Mouse (Mus musculus) right cerebral cortex, postnatal 14 days (tissue): ENCODE results near the gene Gpr107.

Experiments
- DNase-seq: peaks from one replicate; pipeline ENCODE4 v3.0.0; 2022

Gpr107 gene

DNA sequence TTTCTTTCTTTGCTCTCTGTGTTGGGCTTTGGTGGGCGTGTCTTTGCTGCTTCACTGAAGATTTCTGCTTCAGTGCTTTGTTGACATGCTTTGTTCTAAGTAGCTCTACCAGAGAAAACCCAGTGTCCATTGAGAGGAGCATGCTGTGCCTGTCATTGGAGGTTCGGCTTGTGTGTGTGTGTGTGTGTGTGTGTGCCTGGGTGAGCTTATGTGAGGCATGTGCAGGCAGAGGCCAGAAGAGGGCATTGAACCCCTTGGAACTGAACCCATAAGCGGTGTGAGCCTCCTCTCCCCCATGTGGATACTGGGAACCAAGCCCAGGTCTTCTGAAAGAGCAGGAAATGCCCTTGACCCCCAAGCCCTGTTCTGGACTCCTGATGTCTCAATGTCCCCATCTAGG lies 101.3 kb downstream of the Gpr107 start:
- DNase-seq, result no peak

DNA sequence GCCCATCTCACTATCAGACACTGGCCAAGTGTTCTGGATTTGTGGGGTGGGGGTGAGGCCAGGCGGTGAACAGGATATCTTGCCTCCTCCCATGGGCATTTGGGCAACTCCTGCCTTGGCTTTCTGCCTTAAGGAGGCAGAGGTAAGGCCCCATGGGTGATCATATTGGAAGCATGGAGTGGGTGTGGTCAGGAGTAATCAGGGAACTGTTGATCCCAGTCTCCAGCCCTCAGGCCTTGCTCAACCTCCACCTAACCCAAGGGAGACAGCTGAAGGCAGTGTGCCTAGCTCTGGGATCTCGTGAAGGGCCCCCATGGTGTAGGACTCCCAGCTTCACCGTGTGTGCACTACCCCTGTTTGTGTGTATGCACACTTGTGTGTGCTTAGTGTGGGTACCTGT lies 102.7 kb downstream of the Gpr107 start:
- DNase-seq, result no peak

DNA sequence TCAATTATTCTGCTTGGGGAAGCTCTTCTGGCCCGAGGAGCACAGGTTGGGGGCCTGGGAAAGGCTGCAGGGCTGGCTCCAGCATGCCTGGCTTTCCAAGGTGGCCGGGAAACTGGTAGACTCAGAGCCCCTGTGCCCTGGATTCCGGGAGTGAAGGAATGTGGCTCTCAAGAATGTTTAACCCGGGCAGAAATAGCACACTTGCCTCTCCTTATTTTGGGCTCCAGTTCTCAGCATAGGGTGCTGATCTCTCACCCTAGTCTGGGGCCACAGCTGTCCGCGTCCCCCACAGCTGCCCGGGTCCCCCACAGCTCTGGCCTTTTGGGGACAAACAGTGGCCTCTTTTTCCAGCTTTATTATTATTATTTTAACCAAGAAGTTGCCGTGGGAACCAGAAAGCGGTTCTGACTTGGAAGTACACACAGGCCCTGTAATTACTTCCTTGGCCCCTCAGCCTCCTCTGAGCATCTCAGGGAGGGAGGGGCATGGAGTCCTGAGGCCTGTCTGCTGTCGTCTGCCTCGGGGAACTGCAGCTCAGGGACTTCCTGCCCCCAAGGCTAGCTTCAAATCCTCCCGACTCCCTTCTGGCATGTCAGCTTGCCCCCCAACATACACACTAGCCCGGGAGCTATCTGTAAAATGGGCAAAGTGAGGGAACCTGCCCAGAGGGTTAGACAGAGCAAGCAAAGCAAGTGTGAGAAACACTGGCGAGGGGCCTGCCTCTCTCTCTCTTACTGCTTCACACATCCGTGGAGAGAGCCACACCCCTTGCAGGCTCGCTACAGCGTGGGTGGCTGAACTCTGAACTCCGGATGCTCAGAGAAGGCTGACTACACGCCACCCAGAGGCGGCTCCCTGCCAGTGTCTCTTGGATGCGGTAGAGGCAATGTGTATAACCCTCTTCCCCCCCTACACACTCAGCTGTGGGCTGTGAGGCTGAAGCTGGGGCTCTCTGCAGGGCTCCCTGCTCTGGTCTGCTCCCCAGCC lies 104.1 kb downstream of the Gpr107 start:
- DNase-seq, result peak; percentile 72

DNA sequence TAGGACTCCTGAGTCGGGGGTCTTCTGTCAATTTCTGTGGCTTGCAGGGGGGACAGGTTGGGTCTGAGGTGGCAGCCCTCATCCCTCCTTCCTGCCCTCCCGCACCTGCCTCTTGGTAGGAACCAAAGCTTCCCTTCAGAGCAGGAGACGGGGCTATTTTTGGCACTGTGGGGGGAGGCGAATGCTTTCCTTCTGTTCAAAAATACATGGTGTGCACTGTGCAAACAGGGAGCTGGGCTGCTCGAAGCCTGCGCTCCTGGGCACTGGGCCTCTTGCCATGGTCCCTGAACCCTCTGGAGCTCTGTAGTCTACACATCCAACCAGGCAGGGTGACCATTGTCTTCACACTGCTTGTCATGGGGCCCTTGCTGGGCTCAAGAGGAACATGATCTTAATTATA lies 105.0 kb downstream of the Gpr107 start:
- peak; percentile 64 for DNase-seq

DNA sequence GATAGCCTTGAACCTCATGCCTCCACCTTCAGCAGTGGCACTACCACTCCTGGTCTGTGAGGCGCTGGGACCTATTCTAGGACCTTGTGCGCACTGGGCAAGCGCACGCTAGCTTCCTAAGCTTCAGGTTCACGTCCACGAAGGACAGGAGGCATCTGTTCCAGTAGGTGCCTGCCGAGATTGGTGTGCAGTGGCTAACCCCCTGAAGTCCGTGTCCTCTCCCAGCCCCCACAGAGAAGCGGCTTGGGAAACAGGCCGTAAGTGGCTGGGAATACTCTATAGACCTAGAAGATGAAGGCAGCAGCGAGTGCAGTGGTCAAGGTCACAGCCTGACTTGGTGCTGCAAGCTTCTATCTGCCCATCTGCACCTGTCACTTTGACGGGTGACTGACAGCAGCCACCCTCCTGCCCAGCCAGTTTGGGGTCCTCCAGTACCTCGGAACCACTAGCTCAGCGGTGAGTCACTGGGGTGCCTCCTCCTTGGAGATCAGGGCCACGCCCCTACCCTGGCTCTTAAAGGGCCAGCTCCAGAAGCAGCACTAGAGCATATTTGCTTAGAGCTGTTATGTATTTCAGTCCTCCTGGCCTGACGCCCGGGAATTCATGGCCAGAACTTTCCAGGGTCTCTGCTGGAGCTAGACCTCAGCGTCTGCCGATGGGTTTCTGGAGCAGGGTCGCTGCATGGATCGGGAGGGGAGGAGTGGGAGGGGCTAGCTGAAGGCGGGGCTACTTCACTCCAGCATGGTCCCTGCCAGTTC lies 106.7 kb downstream of the Gpr107 start:
- DNase-seq, result peak; percentile 77

DNA sequence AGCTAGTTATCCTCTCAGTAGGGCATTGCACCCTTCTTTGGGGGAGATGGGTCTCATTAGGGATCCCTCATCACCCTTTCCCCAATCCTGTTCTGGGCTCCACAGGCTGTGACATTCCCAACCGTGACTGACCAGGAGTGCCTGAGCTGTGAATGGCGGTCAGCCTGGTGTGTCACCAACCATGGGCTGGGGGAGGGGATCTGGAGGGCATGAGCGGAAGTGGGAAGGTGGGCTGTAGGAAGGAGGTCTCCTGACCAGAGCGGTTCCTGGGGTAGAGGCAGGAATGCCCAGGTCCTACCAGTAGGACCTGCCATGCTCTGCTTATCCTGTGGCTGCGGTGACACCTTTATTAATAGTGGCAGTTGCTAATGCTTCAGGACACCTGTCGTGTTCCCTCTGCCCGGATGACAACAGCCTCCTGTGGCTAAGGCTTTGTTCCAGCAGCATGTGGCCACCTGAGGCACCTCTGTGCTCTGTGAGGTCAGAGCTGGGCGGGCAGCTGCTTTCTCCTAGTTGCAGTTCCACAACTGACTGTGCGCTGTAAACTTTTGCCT lies 107.3 kb downstream of the Gpr107 start:
- DNase-seq, result no peak

DNA sequence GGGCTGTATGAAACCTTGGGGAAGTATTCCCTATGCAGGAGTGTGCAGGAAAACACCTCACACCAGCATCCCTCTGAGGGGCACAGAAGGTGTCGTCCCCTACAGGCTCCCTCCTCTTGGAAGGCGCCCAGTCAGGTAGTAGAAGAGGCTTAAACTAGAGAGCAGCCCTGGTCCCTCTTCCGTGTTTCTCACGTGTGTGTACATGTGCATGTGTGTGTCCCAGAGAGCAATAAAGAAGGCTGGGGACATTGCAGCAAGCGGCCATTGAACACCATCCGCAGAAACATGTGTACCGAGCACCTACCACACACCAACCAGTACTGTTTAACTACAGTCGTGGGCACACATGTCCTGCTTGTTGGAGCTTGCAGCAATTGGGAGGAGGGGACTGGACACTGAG lies 108.4 kb downstream of the Gpr107 start:
- no peak for DNase-seq

DNA sequence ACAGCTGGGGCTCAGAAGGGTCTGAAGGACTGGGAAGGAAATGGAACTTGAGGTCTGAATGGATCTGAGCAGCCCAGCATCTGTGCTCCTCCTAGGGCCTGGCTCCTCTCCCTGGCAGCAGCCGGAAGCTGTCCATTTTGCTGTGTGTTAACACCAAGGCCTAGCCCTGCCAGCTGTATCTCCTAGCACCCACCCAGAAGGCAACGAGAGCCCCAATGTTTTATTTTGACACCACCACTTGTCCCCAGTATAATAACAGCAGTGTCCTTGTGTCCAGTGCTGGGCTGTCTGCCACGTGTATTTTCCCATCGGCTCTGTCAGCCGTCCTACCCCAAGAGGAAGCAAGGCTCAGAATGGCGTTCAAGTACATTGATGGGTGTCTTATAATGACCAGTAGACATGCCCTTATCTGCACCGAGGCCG lies 110.9 kb downstream of the Gpr107 start:
- peak; percentile 47 for DNase-seq

DNA sequence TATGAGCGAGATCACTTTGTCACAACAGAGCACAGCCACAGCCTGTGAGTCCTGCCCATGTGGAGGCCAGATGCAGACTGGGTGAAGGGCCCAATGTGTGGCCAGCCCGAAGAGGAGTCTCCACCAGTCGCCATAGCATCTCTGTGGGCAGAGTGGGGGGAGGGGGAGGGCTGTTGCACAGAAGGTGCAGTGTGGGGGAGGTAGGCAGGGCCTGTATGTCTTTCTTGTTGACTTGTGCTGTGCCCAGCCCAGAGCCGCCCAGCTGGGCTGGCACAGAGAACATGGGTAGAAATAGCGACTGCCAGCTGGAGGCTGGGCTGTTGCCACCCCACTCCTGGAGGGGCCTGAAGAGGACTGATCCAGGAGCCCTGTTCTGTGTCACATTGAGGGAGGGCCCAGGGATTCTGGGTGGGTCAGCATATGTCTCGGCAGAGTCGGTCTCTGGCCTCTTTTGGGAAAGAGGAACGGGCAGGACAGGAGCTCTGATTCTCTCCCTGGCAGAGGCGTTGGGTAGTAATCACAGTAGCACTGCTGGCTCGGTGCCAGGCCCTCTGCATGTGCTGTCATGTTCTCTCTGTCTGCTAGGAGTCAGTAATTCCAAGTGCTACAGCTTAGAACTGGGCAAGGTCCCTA lies 111.7 kb downstream of the Gpr107 start:
- peak; percentile 92 for DNase-seq

DNA sequence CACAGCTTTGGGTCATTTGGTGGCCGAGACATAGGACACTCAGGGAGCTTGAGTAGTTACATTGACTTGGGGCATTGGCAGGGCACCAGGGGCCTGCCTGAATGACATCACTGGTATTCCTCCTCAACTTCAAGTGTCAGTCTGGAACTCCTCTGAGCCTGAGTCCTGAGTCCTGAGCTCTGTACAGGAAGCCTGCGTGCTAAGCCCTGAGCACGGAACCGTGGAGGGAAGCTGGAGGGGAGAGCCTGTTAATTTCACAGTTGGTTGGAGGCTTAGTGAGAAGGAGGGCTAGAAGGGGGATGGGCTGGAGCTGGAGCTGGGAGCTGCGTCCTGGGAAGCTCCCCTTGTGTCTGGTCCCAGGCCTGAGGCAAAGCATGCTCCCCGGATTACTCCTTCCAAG lies 115.3 kb downstream of the Gpr107 start:
- DNase-seq, result no peak
